Mouse (Mus musculus) spleen, adult 2 months (tissue): Measurements from ENCODE around the gene Agbl1. TPM values are rescaled to one million over a fixed set of nuclear protein-coding genes. Genes with fewer than 3 reads are reported as not detected.
A peak's percentile ranks its signal among the peaks of the same experiment; 100 is the strongest.

ENCODE experiments used
- DNase-seq, 2 experiments: peaks; one replicate each; pipeline versions ENCODE4 v3.0.0 to v3.0.0-alpha.2; 2012 to 2021; ENCODE audit warnings: low spot score in 2 of 2, low read depth in 1 of 2
- H3K27ac ChIP-seq: fragments of 200-500 bp; 2 replicates; pipeline ENCODE4 v1.5.1; 2012; ENCODE audit warnings: low read length, inconsistent platforms; ENCODE audit not compliant: insufficient read depth
- H3K27me3 ChIP-seq: fragments of 200-500 bp; 2 replicates; pipeline ENCODE4 v1.6.1; 2012; ENCODE audit warnings: mild to moderate bottlenecking, moderate library complexity, low read length, inconsistent platforms; ENCODE audit not compliant: control insufficient read depth, insufficient read depth
- H3K36me3 ChIP-seq: fragments of 200-500 bp; 2 replicates; pipeline ENCODE4 v1.6.1; 2012; ENCODE audit warnings: mild to moderate bottlenecking, low read length, inconsistent platforms; ENCODE audit not compliant: control insufficient read depth, insufficient read depth
- H3K4me1 ChIP-seq: fragments of 200-500 bp; 2 replicates; pipeline ENCODE4 v1.6.1; 2011; ENCODE audit warnings: inconsistent platforms; ENCODE audit not compliant: control insufficient read depth, insufficient read depth, insufficient read length
- H3K4me3 ChIP-seq: fragments of 200-500 bp; 2 replicates; pipeline ENCODE4 v1.5.1; 2011; ENCODE audit warnings: mild to moderate bottlenecking, inconsistent platforms; ENCODE audit not compliant: insufficient read depth, insufficient read length; ENCODE audit errors: extremely low read depth
- CTCF ChIP-seq: fragments of 200-500 bp; IDR thresholded peaks from 2 replicates; pipeline ENCODE4 v1.5.1; 2011; ENCODE audit warnings: mild to moderate bottlenecking, inconsistent platforms; ENCODE audit not compliant: insufficient read depth, insufficient read length, insufficient replicate concordance; ENCODE audit errors: extremely low read depth
- POLR2A ChIP-seq: fragments of 200-500 bp; IDR thresholded peaks from 2 replicates; pipeline ENCODE4 v1.6.1; 2011; ENCODE audit warnings: low read depth, low read length, inconsistent platforms
- WGBS: fragments of 180-500 bp; shearing (Covaris S2); methylation state at CpG from one replicate; pipeline ENCODE4 v1.1.7; 2018; 5-methylcytosine and 5-hydroxymethylcytosine counted together
- polyA plus RNA-seq: library from polyadenylated mRNA; depleted of rRNA; stranded (reverse); fragments of >200 nt; gene quantifications from 2 replicates; pipeline ENCODE4 v1.2.3, GENCODE M21; 2012

Agbl1 gene
- polyA plus RNA-seq, 1 experiment = 0.08 TPM

GRCm38 (mm10) chr7:76462361-76463001 lies 232.8 kb downstream of the Agbl1 start:
- Histone ChIP-seq H3K27me3 (no peaks in the 10 kb centered on the region), H3K4me1 (peaks cover 6% of the 10 kb centered on the region), H3K36me3 (no peaks in the 10 kb centered on the region), H3K27ac (peak overlapping the region; percentile 91), H3K4me3 (no peak overlapping the region)
- DNase-seq = peak; percentile 21 to 79
- WGBS = 23% methylated on average over 5 of the region's 5 CpGs
- TF ChIP-seq POLR2A (no peak), CTCF (no peak)

DNA sequence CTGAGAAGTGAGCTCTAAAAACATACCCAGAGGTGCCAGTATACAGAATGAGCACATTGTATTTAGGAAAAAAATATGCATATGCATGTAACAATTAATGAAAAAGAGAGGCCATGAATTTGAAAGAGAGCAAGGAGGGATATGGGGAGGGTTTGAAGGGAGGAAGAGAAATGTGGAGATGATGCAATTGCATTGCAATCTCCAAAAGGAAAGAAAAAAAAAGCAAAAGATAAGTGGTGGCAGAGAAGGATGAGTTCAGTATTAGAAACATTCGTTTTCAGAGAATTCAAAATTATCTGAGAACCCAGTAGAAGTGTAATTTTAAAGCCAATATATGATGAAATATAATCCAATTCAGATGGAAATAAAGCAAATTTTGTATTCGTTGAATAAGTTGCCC lies 236.7 kb downstream of the Agbl1 start:
- Histone ChIP-seq H3K27me3 (no peaks in the 10 kb centered on the region), H3K4me1 (peaks cover 6% of the 10 kb centered on the region), H3K4me3 (no peak overlapping the region), H3K27ac (no peak overlapping the region), H3K36me3 (no peaks in the 10 kb centered on the region)
- DNase-seq = no peak
- TF ChIP-seq CTCF (no peak), POLR2A (no peak)
- 65% methylated on average over 2 of the region's 2 CpGs for WGBS

- H3K4me1 ChIP-seq = peaks cover 3% of the 10 kb centered on the region
- H3K27me3 ChIP-seq = no peaks in the 10 kb centered on the region
- TF ChIP-seq POLR2A (no peak), CTCF (no peak)
- no peaks in the 10 kb centered on the region for H3K36me3 ChIP-seq
- WGBS = 26% methylated on average over 6 of the region's 6 CpGs
- peak in 1 of 2 experiments; percentile 6 for DNase-seq
- H3K27ac ChIP-seq = no peak overlapping the region
- H3K4me3 ChIP-seq = no peak overlapping the region
Measured at GRCm38 (mm10) chr7:76474233-76474632, 244.5 kb downstream of the Agbl1 start.

GRCm38 (mm10) chr7:76485546-76485945 lies 255.9 kb downstream of the Agbl1 start:
- Histone ChIP-seq H3K4me3 (no peak overlapping the region), H3K4me1 (no peaks in the 10 kb centered on the region), H3K36me3 (no peaks in the 10 kb centered on the region), H3K27ac (no peak overlapping the region), H3K27me3 (no peaks in the 10 kb centered on the region)
- DNase-seq = no peak
- TF ChIP-seq POLR2A (no peak), CTCF (no peak)
- WGBS = 91% methylated on average over 2 of the region's 2 CpGs

- H3K4me3 ChIP-seq = no peak overlapping the region
- TF ChIP-seq CTCF (no peak), POLR2A (no peak)
- no peaks in the 10 kb centered on the region for H3K36me3 ChIP-seq
- no peaks in the 10 kb centered on the region for H3K27me3 ChIP-seq
- no peak overlapping the region for H3K27ac ChIP-seq
- no peaks in the 10 kb centered on the region for H3K4me1 ChIP-seq
- WGBS = 85% methylated on average over 5 of the region's 5 CpGs
- DNase-seq = no peak
Measured at GRCm38 (mm10) chr7:76487519-76487918, 257.8 kb downstream of the Agbl1 start.

DNA sequence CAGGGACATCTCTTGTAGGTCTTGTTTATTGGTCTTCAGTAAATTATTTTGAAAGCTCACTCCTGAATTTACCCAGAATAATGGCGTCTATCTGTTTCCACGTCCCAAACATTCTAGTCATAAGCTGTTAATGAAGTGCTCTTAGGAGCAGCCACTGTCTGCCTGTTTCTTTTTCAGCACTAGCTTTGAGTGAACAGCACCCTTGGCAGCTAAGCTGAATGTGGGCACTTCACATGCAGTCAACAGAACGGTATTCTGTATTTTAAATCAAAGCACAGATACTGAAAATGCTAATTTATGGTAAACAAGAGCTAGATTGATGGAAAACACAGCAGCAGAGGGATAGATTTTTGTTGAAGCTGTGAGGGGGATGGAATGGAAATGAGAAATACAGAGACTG lies 294.6 kb downstream of the Agbl1 start:
- H3K27me3 ChIP-seq = no peaks in the 10 kb centered on the region
- DNase-seq = no peak
- H3K4me1 ChIP-seq = no peaks in the 10 kb centered on the region
- TF ChIP-seq POLR2A = no peak
- no peak for TF ChIP-seq CTCF
- no peak overlapping the region for H3K4me3 ChIP-seq
- WGBS = 44% methylated on average over 3 of the region's 3 CpGs
- no peak overlapping the region for H3K27ac ChIP-seq
- no peaks in the 10 kb centered on the region for H3K36me3 ChIP-seq

- no peaks in the 10 kb centered on the region for H3K4me1 ChIP-seq
- 73% methylated on average over 2 of the region's 2 CpGs for WGBS
- H3K4me3 ChIP-seq = no peak overlapping the region
- H3K27me3 ChIP-seq = no peaks in the 10 kb centered on the region
- no peak for TF ChIP-seq POLR2A
- no peak for TF ChIP-seq CTCF
- H3K27ac ChIP-seq = no peak overlapping the region
- no peak for DNase-seq
- H3K36me3 ChIP-seq = no peaks in the 10 kb centered on the region
Measured at GRCm38 (mm10) chr7:76546456-76546855, 316.8 kb downstream of the Agbl1 start.
